Mouse (Mus musculus): ENCODE measurements around the gene Ptprd. TPM values are rescaled to one million over a fixed set of nuclear protein-coding genes. Genes with fewer than 3 reads are reported as not detected.
"Not testable (repeated sequence)": the region's sequence is repeated elsewhere in the genome, so short reads cannot be mapped to it uniquely, and the experiment has no call there.

Ptprd gene
- polyA plus RNA-seq, 1 experiment = 7.8 TPM

DNA sequence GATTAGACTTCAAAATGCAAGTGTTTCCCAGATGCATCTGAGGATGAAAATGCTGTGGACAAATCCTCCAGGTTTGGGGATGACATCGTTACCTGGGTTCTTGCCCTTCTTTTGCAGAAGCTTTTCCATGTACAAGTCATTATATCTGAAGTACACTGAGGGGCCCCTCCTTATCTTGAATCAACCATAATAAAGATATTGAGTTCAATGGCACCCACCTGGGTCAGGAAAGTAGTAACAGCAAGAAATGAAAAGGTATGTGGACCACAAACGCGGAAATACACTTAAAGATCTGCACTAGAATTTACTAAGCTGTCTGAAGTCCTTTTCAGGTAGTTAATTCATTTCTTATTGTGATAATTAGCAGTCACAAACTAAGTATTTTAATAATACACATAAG is 2017.0 kb downstream of the Ptprd start:
- DNase-seq (ENCODE audit: low read depth) = no peak

- no peak for DNase-seq (ENCODE audit: low read depth)
Observed at GRCm38 (mm10) chr4:76193496-76193895, 2018.3 kb downstream of the Ptprd start.

GRCm38 (mm10) chr4:76192031-76192430 is 2019.7 kb downstream of the Ptprd start:
- DNase-seq (ENCODE audit: low read depth) = no peak

- DNase-seq (ENCODE audit: low read depth) = no peak
Observed at GRCm38 (mm10) chr4:76190788-76191187, 2021.0 kb downstream of the Ptprd start.

- DNase-seq (ENCODE audit: low read depth) = no peak
Observed at GRCm38 (mm10) chr4:76183095-76183494, 2028.7 kb downstream of the Ptprd start.

DNA sequence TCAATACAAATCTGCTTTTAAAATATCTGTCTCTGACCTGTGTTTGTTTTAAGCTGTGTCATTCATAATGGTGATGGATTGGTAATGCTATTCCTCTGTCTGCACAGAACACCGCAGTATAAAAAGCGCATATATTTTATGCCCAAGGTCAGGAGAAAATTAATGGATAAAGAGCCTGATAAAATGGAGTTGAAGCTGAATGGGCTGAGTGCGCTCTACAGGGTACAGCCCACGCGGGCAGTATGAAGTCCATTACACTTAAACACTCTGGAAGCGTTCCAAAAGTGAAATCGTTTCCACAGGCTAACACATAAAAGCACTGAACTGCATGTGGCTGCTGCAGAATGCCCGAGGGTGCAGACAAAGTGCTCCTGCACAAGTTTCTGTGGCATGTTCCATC is 2032.3 kb downstream of the Ptprd start:
- DNase-seq (ENCODE audit: low read depth) = no peak

DNA sequence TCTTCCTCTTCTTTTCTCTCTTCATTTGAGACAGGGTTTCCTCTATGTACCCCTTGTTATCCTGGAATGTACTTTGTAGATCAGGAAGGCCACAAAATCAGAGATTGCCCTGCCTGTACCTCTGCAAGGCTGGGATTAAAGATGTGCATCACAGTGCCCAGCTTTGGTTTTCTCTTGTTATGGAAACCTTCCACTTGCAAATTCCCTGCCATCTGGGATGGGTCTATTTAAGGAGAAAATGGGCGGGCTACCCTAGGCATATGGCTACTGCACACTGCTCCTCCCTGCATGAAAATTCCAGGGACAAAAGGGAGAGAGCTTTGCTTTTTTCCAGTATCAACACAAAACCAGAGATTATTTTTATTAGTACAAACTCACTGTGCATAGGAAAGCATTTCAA is 2036.7 kb downstream of the Ptprd start:
- no peak for DNase-seq (ENCODE audit: low read depth)

DNA sequence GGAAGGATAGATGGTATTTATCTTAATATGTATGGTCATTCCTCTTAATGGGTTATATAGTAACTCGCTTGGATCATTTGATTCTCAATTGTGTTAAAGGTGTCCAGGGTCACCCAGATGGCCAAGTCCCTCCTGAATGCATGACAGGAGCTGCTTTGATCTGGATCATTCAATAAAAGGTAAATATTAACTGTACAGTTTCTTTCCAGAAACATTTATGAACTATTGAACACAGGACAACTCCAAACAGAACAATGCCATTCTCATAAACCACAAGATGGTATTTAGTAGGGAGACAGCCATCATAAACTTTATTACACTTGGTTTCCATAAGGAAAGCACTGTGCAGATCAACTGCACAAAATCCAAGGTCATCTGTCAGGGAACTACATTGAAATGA is 2056.0 kb downstream of the Ptprd start:
- no peak for DNase-seq (ENCODE audit: low read depth)

DNA sequence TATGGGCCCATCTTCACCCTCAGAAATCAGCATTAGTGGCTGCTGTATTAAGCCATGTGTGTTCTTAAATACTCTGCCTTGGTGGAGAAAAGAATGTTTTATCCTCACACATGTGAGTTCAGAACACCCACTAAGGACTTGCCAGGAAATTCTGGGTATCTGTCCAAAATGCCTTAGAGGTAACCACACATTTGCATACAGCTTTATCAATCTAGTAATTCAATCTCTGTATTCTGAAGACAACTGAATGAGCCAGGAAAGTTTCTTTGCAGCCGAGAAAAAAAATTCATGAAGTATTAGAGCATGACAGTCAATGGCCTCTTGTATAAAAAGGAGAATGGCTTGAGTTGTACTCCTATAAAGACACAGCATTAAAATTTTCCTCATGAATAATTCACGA is 2057.6 kb downstream of the Ptprd start:
- DNase-seq (ENCODE audit: low read depth) = no peak

DNA sequence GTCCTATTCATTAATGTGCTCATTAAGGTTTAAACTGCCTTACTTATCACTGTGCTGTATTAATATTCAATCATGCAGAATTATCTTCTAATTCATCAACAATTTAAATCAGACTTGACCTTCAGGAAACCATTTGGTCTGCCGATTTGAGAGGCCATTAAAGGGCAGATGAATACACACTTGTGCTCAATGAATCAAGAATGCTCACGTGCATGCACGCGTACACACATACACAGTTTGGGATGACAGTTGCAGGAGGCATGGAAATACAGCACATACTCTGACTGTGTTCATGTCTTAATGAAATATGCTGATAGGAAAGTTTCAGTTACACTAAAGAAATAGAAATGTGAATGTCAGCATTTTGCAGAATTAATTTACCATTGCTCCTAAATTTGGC is 2066.8 kb downstream of the Ptprd start:
- no peak for DNase-seq (ENCODE audit: low read depth)

DNA sequence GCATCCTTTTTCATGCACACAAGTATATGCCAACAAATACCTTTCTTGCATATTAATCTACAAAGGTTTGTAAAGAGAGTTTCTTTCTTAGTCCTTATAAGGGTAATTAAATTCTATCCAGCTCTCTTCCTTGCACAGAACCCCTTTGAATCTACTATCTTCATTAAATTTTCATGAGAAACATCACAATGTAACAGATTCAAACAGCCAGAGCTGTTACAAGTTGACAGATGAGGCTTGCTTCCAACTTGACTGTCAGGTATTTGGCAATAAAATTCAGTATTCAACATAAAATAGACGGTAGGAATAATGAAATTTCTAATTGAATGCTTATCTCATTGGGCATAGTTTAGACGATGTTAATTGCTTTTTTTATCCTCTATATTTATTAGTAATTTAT is 2067.4 kb downstream of the Ptprd start:
- no peak for DNase-seq (ENCODE audit: low read depth)

DNA sequence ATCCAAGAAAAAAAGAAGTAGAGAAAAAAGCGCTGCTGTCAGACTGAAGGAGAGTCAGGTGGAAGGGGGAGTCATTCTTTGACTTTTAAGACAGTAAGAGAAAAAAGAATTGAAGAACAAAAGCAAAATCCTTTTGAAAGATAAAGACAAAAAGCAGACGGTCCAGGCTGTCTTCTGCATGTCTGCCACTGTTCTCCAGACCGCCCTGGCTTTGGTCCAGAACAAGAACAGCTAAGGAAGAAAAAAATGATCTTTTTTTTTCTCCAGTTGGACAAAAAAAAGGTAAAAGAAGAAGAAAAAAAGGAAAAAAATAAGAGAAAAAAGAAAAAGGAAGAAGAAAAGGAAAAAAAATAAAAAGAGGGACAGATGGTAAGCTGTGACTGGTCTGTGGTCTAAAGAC is 2073.9 kb downstream of the Ptprd start:
- DNase-seq (ENCODE audit: low read depth) = no peak

DNA sequence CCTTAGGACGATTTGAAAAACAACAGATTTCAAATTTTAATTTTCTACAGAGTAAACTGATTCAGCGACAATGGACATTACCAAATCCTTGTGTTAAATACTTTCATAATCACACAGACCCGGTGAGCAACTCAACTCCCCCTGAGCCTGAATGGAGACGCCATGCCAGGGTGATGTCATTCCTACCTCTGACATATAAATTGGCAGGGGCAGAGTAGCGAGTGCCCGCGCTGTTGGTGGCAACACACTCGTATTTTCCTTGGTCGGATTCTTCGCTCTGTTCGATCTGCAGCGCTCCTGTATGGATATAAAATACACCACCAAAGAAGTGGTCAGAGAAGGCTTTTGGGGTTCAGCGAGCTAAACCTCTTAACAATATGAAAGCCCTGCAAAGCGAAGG is 2075.1 kb downstream of the Ptprd start:
- no peak for DNase-seq (ENCODE audit: low read depth)

DNA sequence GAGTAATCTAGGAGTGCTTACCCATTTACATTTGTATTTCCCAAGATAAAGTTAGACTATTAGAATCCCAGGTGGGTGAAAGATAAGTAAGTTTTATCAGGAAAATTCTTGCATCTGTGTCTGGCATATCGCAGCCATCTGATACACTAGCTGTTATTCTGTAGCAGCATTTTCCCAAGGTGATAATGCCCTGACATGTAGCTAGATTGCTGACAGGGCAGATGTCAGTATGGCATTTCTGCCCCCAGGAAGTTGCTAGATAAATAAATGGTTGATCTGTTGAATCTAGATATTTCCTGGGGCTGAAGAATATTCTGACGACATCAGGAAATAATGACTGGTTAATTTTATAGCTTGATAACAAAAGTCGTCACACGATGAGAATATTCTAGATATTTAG is 2119.9 kb downstream of the Ptprd start:
- DNase-seq (ENCODE audit: low read depth) = no peak

DNA sequence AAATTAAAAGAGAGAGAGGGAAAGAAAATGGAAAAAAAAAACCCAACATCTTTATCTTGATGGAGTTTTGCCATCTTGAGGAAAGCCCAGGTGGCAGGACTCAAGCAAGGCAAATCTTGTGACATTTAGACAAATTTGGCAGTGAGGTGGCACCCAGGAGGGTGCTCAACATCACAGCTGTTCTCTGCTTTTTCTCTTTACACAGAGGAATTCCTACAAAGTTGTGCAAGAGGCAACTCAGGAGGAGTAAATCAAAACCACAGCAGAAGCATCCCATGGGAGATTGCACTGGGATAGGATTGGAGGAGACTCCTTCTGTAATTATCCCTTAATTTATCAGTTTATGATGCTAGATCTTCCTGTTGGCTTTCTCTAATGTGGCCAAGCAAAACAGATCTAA is 2121.9 kb downstream of the Ptprd start:
- DNase-seq (ENCODE audit: low read depth) = no peak

- no peak for DNase-seq (ENCODE audit: low read depth)
Observed at GRCm38 (mm10) chr4:76076051-76076450, 2135.7 kb downstream of the Ptprd start.

DNA sequence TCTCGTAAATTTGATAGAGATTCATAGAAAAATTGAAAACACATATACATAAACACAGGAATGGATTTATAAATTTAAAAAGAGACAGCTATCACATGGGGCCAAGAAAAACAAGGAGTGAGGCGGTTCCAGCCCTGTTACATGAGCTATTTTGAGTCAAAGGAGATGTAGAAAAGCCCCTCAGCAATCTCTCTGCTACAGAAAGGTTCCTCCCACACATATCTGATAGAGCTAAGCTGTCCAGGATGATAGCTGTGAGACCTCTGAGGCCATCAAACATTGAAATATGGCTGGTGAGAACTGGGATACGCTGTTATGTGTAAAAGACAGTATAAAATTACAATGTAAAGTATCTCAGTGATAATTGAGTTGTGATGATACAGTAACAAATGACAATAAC is 2138.5 kb downstream of the Ptprd start:
- DNase-seq (ENCODE audit: low read depth) = no peak

DNA sequence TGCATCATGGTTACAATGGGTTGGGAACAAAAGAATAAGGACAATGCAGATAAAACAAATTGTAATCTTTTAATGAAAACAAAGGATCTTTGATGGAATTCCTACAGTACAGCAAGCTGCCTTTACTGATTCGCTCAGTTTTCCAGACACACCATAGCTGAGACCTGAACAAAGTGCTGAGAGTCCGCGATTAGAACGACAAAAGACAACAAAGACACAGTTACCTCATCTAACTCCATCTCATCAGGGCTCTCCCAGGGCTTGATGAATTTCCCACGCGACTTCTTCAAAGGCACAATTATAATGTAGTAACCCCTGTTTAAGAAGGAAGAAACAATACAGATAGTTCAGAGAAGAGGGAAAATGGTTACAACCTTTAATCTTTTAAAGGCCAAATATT is 2140.0 kb downstream of the Ptprd start:
- no peak for DNase-seq (ENCODE audit: low read depth)

GRCm38 (mm10) chr4:76056836-76057235 is 2154.9 kb downstream of the Ptprd start:
- no peak for DNase-seq (ENCODE audit: low read depth)

DNA sequence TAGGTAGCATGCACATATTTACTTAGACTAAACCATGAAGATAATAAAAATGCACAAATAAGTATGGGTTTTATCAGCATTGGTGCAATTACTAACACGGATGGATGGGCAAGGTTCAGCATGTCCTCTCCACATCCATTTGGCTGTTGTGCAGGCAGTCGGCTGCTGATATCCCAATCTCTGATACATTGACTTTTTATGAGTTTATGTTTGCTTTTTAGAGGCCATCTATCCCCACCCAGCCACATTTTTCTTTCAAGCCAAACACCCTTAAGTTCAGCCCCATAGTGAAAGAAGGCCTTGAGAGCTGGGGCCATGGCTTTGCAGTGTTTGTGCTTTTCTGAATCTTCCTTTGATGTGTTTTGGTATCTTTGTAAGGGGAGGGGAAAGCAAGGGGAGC is 2166.1 kb downstream of the Ptprd start:
- no peak for DNase-seq (ENCODE audit: low read depth)

- DNase-seq (ENCODE audit: low read depth) = no peak
Observed at GRCm38 (mm10) chr4:76044802-76045201, 2167.0 kb downstream of the Ptprd start.

DNA sequence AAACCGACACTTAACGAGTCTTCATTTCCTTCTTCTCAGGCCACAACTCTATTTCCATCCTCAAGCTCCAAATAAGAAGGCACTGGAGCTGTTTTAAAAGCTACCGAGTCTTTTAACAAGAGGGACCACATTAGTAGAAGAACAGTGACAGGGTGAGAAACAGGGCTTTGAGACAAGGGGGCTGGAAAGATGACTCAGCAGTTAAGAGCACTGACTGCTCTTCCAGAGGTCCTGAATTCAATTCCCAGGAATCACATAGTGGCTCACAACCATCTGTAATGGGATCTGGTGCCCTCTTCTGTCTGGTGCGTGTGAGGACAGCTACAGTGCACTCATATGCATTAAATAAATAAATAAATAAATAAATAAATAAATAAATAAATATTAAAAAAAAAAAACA is 2174.6 kb downstream of the Ptprd start:
- DNase-seq (ENCODE audit: low read depth) = not testable (repeated sequence)

DNA sequence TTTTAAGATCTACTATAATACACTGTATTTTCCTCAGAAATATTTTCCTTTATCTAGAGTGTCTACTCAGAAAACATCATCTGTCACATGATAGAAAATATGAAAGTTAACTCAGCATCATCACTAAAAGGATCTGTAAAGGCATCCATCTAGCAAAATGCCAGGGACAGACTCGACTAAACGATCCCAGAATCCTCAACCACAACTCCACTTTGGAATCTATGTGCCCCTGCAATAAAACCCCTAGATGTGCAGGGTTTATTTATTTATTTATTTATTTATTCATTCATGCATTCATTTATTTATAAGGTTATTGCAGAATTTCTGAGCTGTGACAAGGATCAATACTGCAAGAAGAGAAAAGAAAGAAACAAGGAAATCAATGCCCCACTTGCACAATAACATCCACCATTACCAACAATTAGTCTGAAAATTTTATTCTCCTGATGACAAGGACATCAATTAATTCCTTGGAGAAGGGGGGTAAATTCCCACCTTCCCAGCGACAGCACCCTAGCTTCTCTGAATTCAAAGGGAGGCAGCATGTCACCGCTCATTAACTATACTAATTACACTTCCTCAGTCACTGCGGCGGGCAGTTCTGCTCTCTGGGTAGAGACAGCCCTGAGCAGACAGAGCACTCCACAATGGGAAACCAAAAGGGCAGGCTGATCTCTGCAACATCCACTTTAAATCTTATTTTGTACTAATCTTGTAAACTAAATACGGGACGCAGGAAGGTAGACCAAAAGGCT is 2186.0 kb downstream of the Ptprd start:
- DNase-seq (ENCODE audit: low read depth) = no peak

- no peak for DNase-seq (ENCODE audit: low read depth)
Observed at GRCm38 (mm10) chr4:76024502-76024821, 2187.3 kb downstream of the Ptprd start.
